Mouse (Mus musculus) liver (tissue): ENCODE results near the gene Grid1.

Experiments
- DNase-seq: peaks from one replicate; pipeline ENCODE4 v3.0.0-alpha.2; 2020; ENCODE audit warnings: mixed read lengths

Gene Grid1

DNA sequence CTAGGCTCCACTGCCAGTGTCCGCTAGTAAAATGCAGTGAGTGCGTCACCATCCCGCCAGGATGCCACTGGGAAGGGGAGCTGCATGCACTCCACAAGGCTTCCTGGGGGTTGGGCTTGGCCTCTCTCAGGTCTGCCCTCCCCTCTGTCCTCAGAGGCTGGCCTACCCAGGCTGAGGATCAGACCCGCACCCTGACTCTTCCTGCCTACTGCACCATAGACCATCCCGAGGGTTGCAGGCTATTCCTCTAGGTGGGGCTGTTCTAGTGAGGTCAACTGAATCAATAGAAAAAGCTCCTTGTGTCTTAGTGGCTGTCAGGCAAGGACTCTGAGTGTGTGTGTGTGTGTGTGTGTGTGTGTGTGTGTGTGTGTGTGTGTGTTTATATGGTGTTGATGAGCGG, 19.1 kb downstream of the Grid1 start:
- DNase-seq = no peak

DNA sequence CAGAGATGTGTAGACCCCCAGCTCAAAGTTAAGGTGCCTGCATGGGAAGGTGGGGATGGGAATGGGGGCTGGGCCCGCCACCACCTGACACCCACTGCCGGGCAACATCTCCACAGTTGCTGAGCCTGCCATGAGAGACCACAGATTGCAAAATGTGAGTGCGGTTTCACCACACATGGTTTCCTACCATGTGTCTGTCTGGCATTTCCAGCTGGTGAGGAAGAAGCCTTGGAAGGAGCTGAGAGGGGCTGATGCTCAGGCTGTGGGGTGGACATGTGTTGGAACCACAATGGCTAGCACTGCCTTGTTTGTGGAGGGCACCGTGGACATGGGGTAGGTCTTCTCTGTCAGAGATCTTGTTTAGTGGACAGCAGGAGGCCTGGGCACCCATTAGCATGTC, 20.0 kb downstream of the Grid1 start:
- DNase-seq = no peak

DNA sequence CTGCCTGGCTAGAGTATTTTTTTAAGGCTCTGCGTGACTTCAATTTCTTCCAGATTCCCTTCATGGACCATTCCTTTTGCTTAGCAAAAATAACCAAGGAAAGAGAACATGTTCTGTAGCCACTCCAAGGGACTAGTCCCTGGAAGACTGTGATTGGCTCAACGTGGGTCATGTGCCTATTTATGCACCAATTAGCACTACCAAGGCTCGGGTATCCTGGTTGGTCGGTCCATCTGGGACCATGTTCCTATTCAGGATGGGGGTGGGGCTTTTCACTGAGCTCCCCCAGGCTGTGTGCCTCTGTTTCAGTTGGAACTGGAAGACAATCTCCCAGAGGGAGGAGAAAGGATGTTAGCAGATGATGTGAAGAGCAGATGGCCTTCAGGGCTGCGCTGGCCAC, 23.7 kb downstream of the Grid1 start:
- no peak for DNase-seq

DNA sequence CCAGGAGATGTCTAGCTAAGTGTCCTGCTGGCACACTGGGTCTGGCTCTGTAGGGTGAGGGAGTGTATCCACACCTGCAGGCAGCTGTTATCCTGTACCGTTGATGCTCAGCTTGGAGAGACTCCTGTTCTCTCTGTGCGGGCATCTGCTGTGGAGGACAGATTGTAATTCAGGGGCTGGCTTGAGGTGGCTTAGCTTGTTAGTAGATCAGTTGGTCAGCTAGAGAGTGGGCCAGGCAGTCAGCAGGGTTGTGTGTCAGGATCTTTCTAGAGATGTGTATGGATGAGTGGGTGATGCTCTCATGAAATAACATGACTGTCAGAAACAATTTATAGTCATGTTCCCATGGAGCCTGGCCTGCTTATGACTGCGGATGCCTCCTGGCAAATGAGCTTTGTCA, 24.3 kb downstream of the Grid1 start:
- DNase-seq = no peak

DNA sequence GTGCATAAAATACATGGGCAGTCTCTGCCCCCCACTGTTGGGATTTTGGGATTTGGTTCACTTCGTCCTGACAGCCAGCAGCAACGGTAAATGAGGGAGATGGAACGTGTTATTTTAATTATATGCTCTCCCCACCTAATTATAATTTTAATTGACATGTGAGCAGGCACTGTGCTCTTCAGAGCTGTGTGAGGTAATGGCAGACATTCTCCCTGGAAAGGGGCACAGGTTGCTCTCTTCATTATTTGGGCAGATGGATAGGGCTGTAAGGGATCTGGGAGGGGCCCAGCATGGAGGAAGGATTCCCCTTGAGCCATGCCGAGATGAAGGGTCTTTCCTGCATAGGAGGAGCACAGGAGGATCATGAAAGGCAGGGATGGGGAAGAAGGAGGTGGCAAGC, 26.9 kb downstream of the Grid1 start:
- no peak for DNase-seq

DNA sequence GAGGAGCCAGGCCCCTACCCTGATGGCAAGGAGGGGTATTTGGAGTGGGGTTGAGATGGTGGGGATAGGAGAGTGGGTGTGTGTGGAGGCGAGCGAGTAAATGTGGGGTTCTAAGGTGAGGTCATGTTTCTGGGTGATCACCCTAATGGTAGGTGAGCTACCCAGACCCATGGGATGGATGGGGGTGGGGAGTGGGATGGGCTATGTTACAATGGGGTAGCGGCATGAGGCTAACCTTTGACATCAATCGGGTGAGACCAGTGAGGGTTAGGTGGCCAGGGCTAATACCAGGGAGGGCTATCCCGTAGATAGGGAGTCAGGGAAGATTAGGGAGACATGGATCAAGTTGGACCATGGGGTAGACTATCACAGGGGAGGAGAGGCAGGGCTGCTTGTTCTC, 27.7 kb downstream of the Grid1 start:
- DNase-seq = no peak

DNA sequence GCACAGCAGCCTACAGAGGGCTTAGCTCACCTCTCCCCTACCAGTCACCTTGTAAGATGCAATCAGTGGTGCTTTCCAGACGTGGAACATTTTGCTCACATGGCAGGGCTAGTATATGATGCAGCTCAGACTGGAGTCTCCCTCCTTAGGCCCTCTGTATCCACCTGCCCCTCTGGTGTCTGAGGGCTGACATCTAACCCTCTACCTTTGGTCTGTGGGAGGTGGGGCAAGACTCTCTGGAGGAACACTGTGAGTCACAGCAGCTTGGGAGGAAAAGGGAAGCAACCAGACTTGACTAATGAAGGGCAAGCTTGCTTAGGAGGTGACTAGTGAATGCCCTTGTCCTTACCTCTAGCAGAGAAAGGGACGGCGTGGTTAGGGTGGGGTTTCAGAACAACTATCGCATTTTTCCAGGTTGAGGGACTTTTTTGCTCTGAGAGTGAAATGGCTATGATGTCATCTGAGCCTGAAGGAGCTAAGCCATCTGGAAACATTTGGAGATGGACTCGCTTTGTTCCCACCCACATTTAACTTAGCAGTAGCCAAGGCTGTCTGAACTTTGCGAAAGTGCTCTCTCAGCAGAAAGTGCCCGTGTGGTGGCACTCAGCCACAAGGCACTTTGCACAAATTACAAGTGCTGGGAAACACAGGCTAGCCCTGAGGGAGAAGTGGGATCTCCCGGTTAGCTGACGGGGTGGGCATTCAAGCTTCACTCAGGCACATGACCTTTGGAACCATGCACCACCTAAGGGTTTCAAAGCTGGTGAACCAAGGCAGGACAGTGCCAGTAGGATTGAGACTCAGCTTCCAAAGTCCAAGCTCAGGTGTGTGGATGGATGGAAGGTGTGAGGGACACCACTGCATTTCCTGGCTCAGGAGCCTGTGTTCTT, 41.2 kb downstream of the Grid1 start:
- DNase-seq = no peak

DNA sequence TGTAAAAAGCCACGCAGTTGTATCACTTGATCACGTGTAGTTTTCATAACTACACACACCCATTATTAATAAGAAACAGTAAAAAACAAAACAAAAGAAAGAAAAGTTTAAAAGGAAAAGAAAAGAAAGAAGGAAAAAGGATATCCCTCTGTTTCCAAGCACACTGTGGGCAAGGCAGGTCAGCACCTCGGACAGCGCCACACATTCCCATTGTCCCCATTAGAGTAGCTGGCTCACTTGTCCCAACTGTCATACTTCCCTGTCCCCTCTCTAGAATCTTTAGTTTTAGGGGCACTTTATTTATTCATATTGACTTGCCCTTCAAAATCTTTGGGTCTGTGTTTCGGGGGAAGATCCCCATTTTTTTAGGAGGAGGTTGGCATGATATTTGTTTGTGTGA, 47.4 kb downstream of the Grid1 start:
- peak; percentile 36 for DNase-seq

DNA sequence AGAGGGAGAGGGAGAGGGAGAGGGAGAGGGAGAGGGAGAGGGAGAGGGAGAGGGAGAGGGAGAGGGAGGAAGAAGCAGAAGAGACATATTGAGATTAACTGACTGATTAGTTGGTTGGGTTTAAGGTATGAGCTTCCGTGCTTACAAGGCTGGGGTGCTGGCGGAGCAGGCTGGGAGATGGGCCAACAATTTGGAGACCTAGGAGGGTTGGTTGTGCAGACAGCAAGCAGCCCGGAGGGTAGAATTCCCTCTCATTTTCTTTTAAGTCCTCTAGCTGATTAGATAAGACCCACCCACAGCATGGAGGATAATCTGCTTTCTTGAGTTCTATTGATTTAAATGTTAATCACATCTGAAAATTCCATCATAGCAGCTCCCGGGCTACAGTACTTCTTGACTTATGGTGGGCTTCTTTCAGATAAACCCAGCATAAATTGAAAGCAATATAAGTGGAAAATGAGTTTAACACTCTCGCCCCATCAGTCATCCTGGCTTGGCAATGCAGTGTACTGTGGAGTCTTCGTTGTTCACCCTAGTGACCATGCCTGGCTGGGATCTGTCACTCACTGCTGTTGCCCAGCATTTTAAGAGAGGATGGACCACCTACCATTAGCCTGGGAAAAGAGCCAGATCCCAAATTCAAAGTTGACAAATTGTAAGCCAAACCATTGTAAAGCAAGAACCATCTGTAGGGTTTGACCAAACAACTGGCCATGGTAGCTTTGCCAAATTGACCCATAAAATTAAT, 48.8 kb downstream of the Grid1 start:
- DNase-seq = no peak

DNA sequence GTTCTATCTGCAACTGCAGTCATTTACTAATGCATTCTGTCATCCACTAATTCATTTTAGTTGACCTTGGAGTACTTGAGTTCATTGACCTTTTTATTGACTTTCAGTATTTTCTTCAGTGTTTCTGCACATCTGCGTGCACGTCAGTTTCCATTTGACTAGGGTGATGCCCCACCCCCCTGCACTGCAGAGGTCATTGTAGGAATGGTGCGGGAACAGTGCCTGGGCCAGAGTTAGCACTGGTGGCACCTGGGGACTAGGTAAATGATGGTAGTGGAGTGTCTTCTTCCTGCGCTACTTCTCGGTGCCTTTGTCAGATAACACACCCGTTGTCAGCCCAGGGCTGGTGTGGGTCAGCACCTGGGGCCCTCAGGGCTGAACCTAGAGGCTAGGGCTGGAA, 60.1 kb downstream of the Grid1 start:
- DNase-seq = no peak

DNA sequence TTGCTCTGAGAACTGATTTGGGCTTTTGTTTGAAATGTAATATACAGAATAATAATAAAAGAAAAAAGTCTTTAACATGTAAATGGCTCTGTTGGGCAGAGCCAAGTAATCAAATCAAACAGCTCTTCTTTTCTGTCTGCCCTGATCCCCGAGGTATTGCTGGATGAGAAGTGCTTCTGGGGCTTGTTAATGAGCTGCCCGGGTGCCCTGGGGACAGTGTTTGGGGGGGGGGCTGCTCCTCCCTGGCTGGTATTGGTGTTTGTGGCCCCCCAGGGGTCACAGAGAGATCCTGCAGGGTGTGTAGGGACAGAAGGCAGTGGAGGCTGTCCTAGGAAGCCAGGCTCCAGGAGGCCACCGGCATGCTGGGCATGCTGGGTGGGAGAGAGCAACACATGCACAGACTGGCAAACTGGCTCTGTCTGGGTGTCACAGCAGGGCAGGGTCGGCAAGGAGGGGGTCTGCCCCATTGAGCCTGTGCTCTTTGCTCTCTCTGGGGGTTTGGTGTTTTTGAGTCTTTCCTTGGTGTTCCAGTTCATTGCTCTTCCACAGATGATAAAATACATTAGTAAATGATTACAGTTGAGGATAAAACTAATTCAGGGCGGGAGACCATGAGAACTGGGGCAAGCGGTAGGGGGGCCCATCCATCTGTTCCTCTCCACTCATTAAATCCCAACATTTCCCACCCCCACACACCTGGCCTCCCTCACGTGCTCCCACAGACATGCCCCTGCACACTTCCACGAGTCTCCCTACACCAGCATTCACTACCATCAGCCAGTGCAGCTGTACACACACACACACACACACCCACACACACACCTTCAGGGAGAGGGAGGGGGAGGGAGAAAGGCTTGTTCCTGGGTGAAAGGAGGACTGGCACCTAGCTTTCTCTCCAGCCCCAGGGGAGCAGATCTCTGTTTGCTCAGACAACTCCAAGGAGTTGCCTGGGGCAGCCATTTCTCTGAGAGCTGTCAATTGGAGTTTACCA, 60.8 kb downstream of the Grid1 start:
- no peak for DNase-seq

DNA sequence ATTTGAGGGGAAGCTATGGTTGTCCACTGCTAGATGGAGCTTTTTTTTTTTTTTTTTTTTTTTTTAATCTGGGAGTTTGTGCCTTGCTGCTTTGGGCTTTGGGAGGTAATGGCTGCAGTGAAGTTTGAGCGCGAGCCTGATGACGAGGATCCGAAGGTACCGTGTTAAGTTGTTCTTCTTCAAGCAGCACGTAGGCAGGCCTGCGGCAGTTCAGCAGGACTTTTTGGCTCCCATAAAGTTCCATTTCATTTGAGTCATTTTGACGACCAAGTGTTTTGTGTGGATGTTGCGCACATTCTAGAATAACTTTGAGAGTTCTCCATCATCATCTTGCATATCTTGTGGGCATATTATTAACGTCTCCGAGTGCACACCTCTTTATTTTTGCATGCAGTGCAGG, 64.3 kb downstream of the Grid1 start:
- no peak for DNase-seq

DNA sequence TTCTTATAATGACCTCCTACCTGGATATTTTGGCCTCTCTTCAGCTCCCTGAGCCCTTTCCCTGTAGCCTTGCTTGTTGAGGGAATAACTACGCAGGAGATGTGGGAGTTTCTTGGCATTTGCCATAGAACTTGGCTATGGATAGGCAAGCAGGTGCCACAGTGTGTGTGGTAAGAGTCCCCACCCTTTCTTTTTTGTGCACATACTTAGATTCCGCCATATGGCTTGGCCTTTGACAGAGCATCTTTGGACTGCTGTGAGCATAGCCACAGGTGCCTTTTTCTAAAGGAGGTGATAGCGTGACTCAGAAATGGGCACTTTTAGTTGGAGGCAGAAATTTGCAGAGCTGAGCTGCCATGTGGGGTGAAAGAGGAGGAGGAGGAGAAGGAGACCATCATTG, 64.7 kb downstream of the Grid1 start:
- no peak for DNase-seq

DNA sequence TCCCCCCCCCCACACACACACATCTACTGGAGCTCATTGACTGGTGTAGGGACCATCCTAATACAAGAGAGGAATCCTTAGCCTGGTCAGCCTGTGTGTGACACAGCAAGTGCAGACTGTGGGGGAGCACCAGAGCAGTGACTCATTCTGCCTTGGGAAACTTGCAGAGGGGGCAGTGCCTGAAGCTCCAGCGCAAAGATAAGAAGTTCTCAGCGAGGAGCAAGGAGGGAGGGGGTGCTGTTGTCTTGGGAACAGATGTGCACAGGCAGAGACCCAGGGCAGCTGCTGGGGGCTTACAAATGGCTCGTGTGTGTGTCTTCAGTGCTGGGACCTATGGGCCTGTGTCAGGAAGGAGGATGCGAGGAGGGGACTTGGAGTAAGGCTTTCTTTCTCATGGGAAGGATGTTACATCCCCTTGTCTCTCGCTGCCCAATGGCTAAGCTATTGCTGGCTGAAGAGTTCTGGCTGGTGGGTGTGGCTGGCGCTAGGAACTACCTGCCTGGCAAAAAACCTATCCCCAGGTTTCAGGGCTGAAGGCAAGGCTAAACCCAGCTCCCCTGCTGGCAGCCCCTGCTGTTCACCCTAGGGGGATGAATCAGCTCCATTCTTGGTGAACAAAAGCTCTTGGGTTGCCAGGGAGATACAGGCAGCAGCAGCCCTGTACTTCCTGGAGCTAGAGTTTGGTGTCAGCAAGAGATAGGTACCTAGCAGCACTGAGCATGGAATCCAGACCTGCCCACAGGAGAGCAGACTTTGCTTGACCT, 72.0 kb downstream of the Grid1 start:
- no peak for DNase-seq

DNA sequence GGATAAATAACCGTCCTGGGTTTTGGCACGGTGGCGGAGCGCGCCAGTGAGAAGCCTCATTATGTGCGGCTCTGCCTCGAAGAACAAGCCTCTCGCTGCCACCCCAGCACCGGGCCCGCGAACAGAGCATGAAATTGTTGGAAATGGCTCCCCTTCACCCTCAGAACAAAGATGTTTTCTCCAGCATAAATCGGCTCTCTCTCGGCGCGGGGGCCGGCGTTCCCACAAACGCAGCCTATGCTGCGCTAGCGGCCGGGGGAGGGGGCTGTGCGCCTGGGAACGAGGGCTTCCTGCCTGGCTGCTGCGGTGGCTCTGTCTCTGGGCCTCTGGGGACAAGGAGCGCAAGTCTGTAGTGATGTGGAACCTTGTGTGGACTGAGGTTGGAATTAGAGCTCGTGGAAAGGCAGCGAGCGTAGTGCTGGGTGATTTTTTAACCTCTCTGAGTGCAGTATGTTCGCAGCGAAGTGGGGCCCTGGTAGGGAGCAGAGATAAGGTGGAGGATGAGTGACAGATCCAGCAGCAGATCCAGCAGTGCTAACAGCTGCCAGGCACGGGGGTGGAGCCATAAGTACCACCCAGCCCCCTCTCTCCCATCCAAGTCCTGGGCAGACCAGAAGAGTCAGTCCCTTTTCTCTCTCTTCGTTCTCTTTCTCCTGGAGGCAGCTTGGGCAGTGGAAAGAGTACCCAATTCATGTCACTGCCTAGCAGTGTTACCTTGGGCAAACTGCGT, 76.5 kb downstream of the Grid1 start:
- DNase-seq = peak; percentile 11

DNA sequence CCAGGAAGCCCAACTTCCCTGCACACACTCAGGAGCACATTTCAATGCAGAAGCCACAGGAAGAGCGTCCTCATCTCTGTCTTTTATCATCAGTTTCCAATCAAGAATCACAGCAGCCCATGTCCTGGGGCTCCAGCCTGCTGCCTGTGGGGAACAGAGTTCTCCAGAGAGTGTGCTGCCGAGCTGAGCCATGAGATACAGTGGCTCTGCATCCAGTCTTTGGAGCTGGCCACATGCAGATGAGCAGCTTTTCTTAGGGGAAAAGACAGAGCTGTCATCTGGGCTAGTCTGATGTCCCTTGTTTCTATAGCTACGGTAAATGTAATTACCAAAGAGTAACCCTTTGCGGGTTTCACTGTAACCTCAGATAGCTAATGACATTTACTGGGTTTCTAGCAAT, 83.9 kb downstream of the Grid1 start:
- no peak for DNase-seq

DNA sequence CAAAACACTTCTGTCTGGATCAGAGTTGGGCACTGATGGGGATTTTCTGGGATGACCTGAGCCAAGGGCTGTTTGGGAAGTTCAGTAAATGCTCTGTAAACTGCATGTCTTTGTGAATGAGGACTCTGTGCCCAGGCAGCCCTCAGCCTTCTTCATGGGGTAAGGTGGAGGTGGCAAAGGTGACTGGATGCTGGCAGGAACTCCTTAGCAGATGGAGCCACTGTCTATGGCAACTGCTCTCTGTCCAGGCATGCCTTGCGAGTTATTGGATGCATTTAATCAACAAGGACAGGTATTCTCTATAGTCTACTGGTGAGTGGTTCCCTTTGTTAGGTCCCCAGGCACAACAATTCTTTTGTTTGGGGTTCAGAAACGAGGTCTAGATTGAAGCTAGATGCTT, 85.8 kb downstream of the Grid1 start:
- no peak for DNase-seq

DNA sequence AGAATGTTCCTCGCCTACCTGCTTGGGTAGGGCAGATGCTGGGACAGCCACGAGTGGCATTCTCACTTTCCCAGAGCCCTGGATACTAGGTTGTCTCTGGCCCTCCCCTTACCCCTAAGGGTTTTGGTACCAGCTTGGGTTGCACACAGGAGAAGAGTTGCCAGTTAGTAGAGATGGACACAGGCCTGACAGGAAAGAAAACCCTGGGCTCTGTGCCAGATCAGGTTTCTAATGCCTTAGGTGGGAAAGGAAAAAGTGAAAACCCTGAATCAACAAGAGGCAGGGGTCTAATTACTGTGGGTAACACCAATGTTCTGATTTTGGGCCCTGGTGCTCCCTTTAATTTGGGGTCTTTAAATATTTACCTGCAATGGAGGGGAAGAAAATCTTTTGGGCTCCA, 88.5 kb downstream of the Grid1 start:
- no peak for DNase-seq

DNA sequence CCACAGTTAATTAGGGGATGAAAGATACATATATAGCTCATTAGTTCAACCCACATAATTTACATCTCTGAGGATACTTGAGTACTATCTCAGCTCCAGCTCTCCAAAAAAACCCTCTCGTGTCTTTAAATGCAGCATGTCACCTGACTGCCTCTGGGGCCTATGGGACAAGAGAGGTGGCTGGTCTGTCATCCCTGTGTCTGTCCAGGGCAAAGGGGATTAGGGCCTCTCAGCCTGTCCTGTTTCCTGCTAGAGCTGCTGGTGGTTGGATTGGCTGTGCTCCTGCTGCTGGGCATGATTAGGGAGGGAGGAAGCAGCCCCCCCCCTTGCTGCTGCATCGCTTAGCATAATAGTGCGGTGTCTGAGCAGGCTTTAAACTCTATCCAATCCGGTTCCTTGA, 88.9 kb downstream of the Grid1 start:
- DNase-seq = no peak

DNA sequence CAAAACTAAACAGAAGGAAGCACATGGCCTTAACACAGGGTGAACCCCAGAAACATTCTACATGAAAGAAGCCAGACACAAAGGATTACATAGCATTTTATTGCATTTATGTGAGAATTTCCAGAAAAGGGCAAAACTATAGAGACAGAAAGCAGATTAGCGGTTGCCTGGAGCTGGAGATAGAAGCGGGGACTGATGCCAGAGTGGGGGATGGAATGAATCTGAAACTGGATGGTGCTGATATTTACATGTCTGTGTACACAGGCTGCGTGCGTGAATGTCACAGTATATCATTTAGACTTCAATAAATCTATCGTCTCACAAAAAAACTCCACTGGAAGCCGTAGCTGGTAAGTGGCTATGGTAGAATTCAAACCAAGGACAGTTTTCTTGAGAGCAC, 96.4 kb downstream of the Grid1 start:
- no peak for DNase-seq

DNA sequence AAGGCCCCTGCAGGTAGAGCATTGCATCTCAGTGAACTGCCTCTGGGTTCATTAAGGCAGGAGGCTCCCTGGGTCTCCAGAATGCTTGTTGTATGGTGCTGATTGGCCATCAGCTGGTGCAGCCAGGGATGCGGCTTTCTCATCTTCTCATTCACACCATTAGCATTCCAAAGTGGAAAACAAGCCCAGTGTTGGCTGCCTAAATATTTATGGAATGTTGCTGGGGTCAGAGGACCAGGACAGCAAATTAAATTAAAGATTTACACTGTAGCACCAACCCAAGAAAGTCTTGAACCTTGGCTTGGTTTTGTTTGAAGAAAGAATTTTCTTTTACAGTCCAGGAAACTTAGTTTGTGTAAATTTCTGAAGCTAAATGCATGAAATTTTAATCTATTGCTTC, 97.2 kb downstream of the Grid1 start:
- no peak for DNase-seq

DNA sequence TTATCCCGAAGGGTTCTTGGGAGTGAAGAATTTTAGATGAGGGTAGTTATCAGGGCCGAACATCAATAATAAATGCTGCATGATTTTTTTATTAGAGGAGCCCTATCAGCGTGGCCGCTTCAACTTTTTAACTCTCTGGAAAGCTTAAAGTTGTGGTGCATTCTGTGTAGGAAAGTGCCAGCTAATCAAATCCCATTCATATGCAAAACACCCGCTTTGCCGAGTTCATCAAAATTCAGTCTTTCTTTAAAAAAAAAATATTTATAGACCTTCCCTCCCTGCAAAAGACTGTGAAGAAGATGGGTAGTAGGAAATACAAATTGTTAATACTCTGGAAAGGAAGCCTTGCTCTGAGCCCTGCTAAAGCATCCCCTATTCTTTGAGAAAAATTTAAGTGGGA, 99.3 kb downstream of the Grid1 start:
- DNase-seq = no peak
